Mouse (Mus musculus) liver, adult 2 months (tissue): ENCODE data around the gene Nt5e. TPM values are rescaled to one million over a fixed set of nuclear protein-coding genes. Genes with fewer than 3 reads are reported as not detected.
A peak's percentile ranks its signal among the peaks of the same experiment; 100 is the strongest.

ENCODE experiments used
- DNase-seq: peaks from one replicate; pipeline ENCODE4 v3.0.0-alpha.2; 2011; ENCODE audit warnings: low read depth, low spot score; ENCODE audit errors: extremely low read depth
- H3K27ac ChIP-seq: fragments of 200-500 bp; replicated peaks from 2 replicates; pipeline ENCODE4 v1.5.1; 2012; ENCODE audit warnings: low read depth, mild to moderate bottlenecking, control low read depth, inconsistent platforms, low read length; ENCODE audit not compliant: insufficient read depth
- H3K27me3 ChIP-seq: fragments of 200-500 bp; 2 replicates; pipeline ENCODE4 v1.6.1; 2012; ENCODE audit warnings: mild to moderate bottlenecking, moderate library complexity, low read length, inconsistent platforms; ENCODE audit not compliant: control insufficient read depth, insufficient read depth
- H3K36me3 ChIP-seq: fragments of 200-500 bp; 2 replicates; pipeline ENCODE4 v1.6.1; 2012; ENCODE audit warnings: low read length, inconsistent platforms; ENCODE audit not compliant: control insufficient read depth, insufficient read depth
- H3K4me1 ChIP-seq: fragments of 200-500 bp; 2 replicates; pipeline ENCODE4 v1.6.1; 2011; ENCODE audit warnings: low read length; ENCODE audit not compliant: control insufficient read depth, insufficient read depth
- H3K4me3 ChIP-seq: fragments of 200-500 bp; 2 replicates; pipeline ENCODE4 v1.5.1; 2011; ENCODE audit warnings: low read depth, mild to moderate bottlenecking, control low read depth, low read length, moderate library complexity; ENCODE audit not compliant: insufficient read depth
- H3K79me2 ChIP-seq: fragments of 200-500 bp; 2 replicates; pipeline ENCODE4 v1.6.1; 2012; ENCODE audit warnings: inconsistent platforms, mild to moderate bottlenecking, low read length, moderate library complexity; ENCODE audit not compliant: control insufficient read depth, insufficient read depth
- H3K9ac ChIP-seq: fragments of 200-500 bp; 2 replicates; pipeline ENCODE4 v1.6.1; 2012; ENCODE audit warnings: low read depth, mild to moderate bottlenecking, control low read depth, inconsistent platforms, low read length
- CTCF ChIP-seq: fragments of 200-500 bp; IDR thresholded peaks from 2 replicates; pipeline ENCODE4 v1.5.1; 2011; ENCODE audit warnings: low read depth, low read length, control low read depth
- POLR2A ChIP-seq: fragments of 200-500 bp; IDR thresholded peaks from 2 replicates; pipeline ENCODE4 v1.6.1; 2011; ENCODE audit warnings: low read length, control low read depth; ENCODE audit not compliant: insufficient read depth; ENCODE audit errors: extremely low read depth
- WGBS: fragments of 180-500 bp; shearing (Covaris S2); methylation state at CpG from one replicate; pipeline ENCODE4 v1.1.7; 2018; 5-methylcytosine and 5-hydroxymethylcytosine counted together
- polyA plus RNA-seq: library from polyadenylated mRNA; depleted of rRNA; stranded (reverse); fragments of >200 nt; gene quantifications from 2 replicates; pipeline ENCODE4 v1.2.3, GENCODE M21; 2012
- total RNA-seq: library from RNA; depleted of rRNA; stranded (reverse); fragments of >200 nt; gene quantifications from 2 replicates; pipeline ENCODE4 v1.2.3, GENCODE M21; 2014

Gene Nt5e
- total and polyA plus RNA-seq, 2 experiments = 24.1 to 41.8 TPM

GRCm38 (mm10) chr9:88359140-88359539 lies 32.1 kb downstream of the Nt5e start:
- Histone ChIP-seq H3K4me3 (no peak overlapping the region), H3K27me3 (no peaks in the 10 kb centered on the region), H3K36me3 (no peaks in the 10 kb centered on the region), H3K9ac (no peak overlapping the region), H3K79me2 (no peaks in the 10 kb centered on the region), H3K4me1 (peaks cover 5% of the 10 kb centered on the region), H3K27ac (no peak overlapping the region)
- 73% methylated on average over 2 of the region's 2 CpGs for WGBS
- TF ChIP-seq POLR2A (no peak), CTCF (no peak)
- DNase-seq = no peak

GRCm38 (mm10) chr9:88361211-88361909 lies 34.4 kb downstream of the Nt5e start:
- Histone ChIP-seq H3K27ac (peak overlapping the region; percentile 84), H3K36me3 (no peaks in the 10 kb centered on the region), H3K4me1 (peaks cover 5% of the 10 kb centered on the region), H3K79me2 (no peaks in the 10 kb centered on the region), H3K4me3 (no peak overlapping the region), H3K9ac (no peak overlapping the region), H3K27me3 (no peaks in the 10 kb centered on the region)
- TF ChIP-seq CTCF (no peak), POLR2A (no peak)
- WGBS = 69% methylated on average over 14 of the region's 14 CpGs
- peak; percentile 61 for DNase-seq

GRCm38 (mm10) chr9:88362055-88362850 lies 35.3 kb downstream of the Nt5e start:
- TF ChIP-seq POLR2A (no peak), CTCF (no peak)
- WGBS = 54% methylated on average over 5 of the region's 5 CpGs

GRCm38 (mm10) chr9:88363102-88363501 lies 36.1 kb downstream of the Nt5e start:
- Histone ChIP-seq H3K4me1 (peaks cover 9% of the 10 kb centered on the region), H3K79me2 (no peaks in the 10 kb centered on the region), H3K27me3 (no peaks in the 10 kb centered on the region), H3K27ac (no peak overlapping the region), H3K9ac (no peak overlapping the region), H3K36me3 (no peaks in the 10 kb centered on the region), H3K4me3 (no peak overlapping the region)
- TF ChIP-seq CTCF (no peak), POLR2A (no peak)
- DNase-seq = no peak
- WGBS = 96% methylated on average over 3 of the region's 3 CpGs

More at GRCm38 (mm10) chr9:88362055-88362850, 35.3 kb downstream of the Nt5e start:
- H3K9ac ChIP-seq = no peak overlapping the region
- H3K4me3 ChIP-seq = no peak overlapping the region
- H3K27ac ChIP-seq = no peak overlapping the region
- peaks cover 8% of the 10 kb centered on the region for H3K4me1 ChIP-seq
- no peak for DNase-seq
- no peaks in the 10 kb centered on the region for H3K36me3 ChIP-seq
- no peaks in the 10 kb centered on the region for H3K27me3 ChIP-seq
- no peaks in the 10 kb centered on the region for H3K79me2 ChIP-seq

GRCm38 (mm10) chr9:88366308-88366707 lies 39.3 kb downstream of the Nt5e start:
- WGBS = 83% methylated on average over 4 of the region's 4 CpGs
- DNase-seq = no peak
- Histone ChIP-seq H3K27ac (no peak overlapping the region), H3K27me3 (no peaks in the 10 kb centered on the region), H3K4me1 (peaks cover 7% of the 10 kb centered on the region), H3K4me3 (no peak overlapping the region), H3K79me2 (no peaks in the 10 kb centered on the region), H3K36me3 (no peaks in the 10 kb centered on the region; the same call in 1 of the 2 replicates), H3K9ac (no peak overlapping the region)
- no peak for TF ChIP-seq POLR2A
- TF ChIP-seq CTCF = peak; percentile 24; the same call in 1 of the 2 replicates
